Mouse (Mus musculus): Measurements from ENCODE around the gene Macrod2. TPM values are rescaled to one million over a fixed set of nuclear protein-coding genes. Genes with fewer than 3 reads are reported as not detected.

Gene Macrod2
- polyA plus RNA-seq (2015; fragmentation: Nextera tagmentation; extraction: Ambion mirVana) = 23.7 and 27.5 TPM in 2 replicates

DNA sequence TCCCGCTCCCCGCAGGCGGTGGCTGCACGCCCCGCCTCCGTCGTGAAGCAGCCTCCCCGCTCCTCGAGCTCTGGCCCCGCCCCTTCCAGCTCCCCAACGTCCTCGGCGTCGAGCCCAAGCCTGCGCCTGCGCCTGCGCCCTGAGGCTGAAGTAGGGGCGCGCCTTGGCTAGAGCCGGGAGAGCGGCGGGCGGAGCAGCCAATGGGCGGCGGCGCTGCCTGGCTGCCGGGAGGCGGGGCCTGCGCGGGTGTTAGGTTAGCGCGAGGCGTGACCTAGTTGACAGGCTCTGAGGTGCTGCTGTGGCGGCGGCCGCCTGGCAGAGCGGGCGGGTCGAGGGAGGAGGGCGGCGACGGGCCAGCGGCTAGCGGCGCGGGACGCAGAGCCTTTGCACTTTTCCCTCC is at the start of gene Macrod2:
Gene Macrod2 (plus strand): TSS at position 131 of the 400 bp plus-strand sequence.
- Histone ChIP-seq H3K9me3 (no peaks in the 10 kb centered on the region), H3K9ac (peak within 1 kb of the TSS; percentile 87), H3K27me3 (replicated peaks) (peaks cover 9% of the 10 kb centered on the region; the same call in 1 of the 2 replicates), H3K4me1 (peaks cover 6% of the 10 kb centered on the region; the same call in 1 of the 2 replicates), H3K27ac (replicated peaks) (peak within 1 kb of the TSS; percentile 43; the same call in 1 of the 2 replicates), H3K4me3 (peak within 1 kb of the TSS; percentile 90), H3K36me3 (no peaks in the 10 kb centered on the region), H3K4me2 (peak within 1 kb of the TSS; percentile 97)
- under 1% methylated on average over 30 of the region's 47 CpGs for WGBS
- ATAC-seq (ENCODE audit: extremely low read depth, insufficient number of reproducible peaks, low FRiP score, low TSS enrichment) = peak; percentile 97

DNA sequence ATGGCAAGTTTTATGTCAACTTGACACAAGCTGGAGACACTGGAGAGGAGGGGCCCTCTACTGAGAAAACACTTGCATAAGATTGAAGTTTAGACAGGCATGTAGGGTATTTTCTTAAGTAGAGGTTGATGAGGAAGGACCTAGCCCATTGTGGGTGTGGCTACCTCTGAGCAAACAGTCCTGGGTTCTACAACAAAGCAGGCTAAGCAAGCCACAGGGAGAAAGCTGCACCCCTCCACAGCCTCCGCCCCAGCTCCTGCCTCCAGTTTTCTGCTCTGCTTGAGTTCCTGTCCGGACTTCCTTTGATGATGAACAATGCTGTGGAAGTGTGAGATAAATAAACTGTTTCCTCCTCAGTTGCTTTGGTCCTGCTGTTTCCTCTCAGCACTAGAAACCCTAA is 35.2 kb upstream of the Macrod2 start:
- WGBS = 46% methylated on average over 2 of the region's 2 CpGs
- no peak overlapping the region for H3K9ac ChIP-seq
- H3K27ac ChIP-seq (replicated peaks) = no peak overlapping the region
- H3K4me3 ChIP-seq = no peak overlapping the region
- no peaks in the 10 kb centered on the region for H3K27me3 ChIP-seq (replicated peaks)
- no peaks in the 10 kb centered on the region for H3K36me3 ChIP-seq
- H3K4me2 ChIP-seq = no peak overlapping the region
- H3K9me3 ChIP-seq = no peaks in the 10 kb centered on the region
- no peak for ATAC-seq (ENCODE audit: extremely low read depth, insufficient number of reproducible peaks, low FRiP score, low TSS enrichment)
- no peaks in the 10 kb centered on the region for H3K4me1 ChIP-seq

DNA sequence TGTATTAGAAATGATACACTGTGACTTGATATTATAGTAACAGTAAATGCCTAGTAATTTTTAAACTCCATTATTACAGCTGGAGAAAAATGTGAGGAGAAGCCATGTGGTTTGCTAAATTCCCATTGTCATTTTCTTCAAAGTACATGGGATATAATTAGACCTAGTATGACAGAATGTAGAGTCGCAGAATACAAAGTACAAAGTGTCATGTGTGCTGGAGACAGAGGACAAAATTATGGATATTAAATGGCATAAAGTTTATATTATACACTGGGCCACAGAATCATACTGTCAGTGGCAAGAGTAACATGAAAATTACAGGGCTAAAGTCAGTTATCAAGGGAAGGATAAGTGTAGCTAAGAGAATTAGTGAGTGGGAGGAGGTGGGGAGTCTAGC is 30.3 kb upstream of the Macrod2 start:
- H3K4me1 ChIP-seq = no peaks in the 10 kb centered on the region

DNA sequence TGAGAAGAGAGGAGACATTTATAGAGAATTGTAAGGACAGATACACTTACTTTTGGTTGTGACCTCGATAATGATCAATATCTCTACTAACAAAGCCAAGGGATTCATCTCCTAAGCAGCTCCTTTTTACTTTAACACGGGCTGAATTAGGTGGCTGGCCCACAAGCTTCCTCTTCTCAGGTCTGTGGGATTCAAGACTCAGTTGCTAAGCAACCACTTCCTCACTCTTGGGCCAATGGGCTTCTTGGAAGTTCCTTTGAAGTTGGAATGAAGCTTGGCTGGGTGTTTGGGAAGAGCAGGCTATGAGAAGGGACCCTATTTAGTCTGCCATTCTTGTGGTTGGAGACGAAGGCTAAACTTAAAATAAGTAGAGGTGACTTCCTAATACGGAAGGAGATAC is 5.6 kb upstream of the Macrod2 start, which contains the start of gene Sel1l2:
Gene Sel1l2 (minus strand): TSS at position 182 of the 400 bp plus-strand sequence.
- Histone ChIP-seq H3K36me3 (no peaks in the 10 kb centered on the region), H3K4me1 (no peaks in the 10 kb centered on the region), H3K27ac (replicated peaks) (no peak within 1 kb of the TSS), H3K9me3 (no peaks in the 10 kb centered on the region), H3K4me3 (no peak within 1 kb of the TSS), H3K27me3 (replicated peaks) (no peaks in the 10 kb centered on the region), H3K9ac (no peak within 1 kb of the TSS), H3K4me2 (no peak within 1 kb of the TSS)
- WGBS = 40% methylated on average over 4 of the region's 4 CpGs
- no peak for ATAC-seq (ENCODE audit: extremely low read depth, insufficient number of reproducible peaks, low FRiP score, low TSS enrichment)

More for the DNA sequence above, 30.3 kb upstream of the Macrod2 start:
- Histone ChIP-seq H3K9me3 (no peaks in the 10 kb centered on the region), H3K4me3 (no peak overlapping the region), H3K4me2 (no peak overlapping the region), H3K27ac (replicated peaks) (no peak overlapping the region), H3K27me3 (replicated peaks) (no peaks in the 10 kb centered on the region), H3K9ac (no peak overlapping the region), H3K36me3 (no peaks in the 10 kb centered on the region)
- 59% methylated on average over 1 of the region's 1 CpGs for WGBS
- no peak for ATAC-seq (ENCODE audit: extremely low read depth, insufficient number of reproducible peaks, low FRiP score, low TSS enrichment)

DNA sequence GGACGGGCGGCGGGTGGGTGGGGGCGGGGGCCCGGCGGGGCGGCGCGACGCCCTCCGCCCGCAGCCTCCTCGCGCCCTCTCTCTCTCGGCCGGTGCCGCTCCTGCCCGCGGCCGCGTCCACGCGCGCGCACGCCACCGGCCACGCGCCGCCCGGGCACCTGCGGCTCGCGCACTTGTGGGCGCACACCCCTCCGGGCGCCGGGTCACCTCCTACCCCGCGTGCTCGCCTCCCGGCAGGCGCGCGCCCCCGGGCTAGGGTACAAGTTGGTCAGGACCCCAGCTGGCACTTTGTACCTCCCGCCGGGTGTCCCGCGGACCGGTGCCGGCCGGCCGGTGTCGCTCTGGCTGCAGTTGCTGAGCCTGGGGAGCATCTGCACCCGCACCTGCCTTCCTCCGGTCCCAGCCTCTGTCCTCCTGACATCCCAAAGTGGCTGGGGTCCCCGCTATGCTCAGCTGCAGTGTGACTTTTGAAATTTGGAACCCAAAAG is 679 bp downstream of the Macrod2 start:
- no peaks in the 10 kb centered on the region for H3K36me3 ChIP-seq
- peak overlapping the region; percentile 87 for H3K9ac ChIP-seq
- H3K4me2 ChIP-seq = peak overlapping the region; percentile 97
- peaks cover 9% of the 10 kb centered on the region; the same call in 1 of the 2 replicates for H3K27me3 ChIP-seq (replicated peaks)
- peaks cover 6% of the 10 kb centered on the region; the same call in 1 of the 2 replicates for H3K4me1 ChIP-seq
- no peaks in the 10 kb centered on the region for H3K9me3 ChIP-seq
- WGBS = under 1% methylated on average over 31 of the region's 58 CpGs
- peak overlapping the region; percentile 90 for H3K4me3 ChIP-seq
- peak overlapping the region; percentile 43; the same call in 1 of the 2 replicates for H3K27ac ChIP-seq (replicated peaks)
- peak; percentile 46 for ATAC-seq (ENCODE audit: extremely low read depth, insufficient number of reproducible peaks, low FRiP score, low TSS enrichment)

DNA sequence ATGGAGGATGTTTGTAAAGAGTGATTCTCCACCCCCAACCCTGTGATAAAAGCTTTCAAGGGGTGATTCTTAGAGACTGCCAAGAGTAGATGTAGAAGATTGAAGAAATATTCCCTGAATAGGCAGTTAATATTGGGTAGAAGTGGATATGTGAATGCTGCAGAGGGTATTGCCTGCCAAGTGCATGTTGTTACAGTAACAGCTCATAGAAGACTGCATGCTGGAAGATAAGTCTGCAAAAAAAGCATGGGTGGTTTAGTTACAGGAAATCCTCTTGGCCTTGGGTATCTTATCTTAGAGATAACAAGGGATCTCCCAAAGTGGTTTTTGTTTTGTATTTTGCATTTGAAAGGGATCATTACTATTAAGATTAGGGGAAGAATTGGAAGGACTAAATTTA is 30.7 kb downstream of the Macrod2 start:
- H3K27ac ChIP-seq (replicated peaks) = no peak overlapping the region
- no peaks in the 10 kb centered on the region for H3K4me1 ChIP-seq
- no peaks in the 10 kb centered on the region for H3K36me3 ChIP-seq
- H3K4me2 ChIP-seq = no peak overlapping the region
- H3K4me3 ChIP-seq = no peak overlapping the region
- no peaks in the 10 kb centered on the region for H3K27me3 ChIP-seq (replicated peaks)
- ATAC-seq (ENCODE audit: extremely low read depth, insufficient number of reproducible peaks, low FRiP score, low TSS enrichment) = no peak
- H3K9ac ChIP-seq = no peak overlapping the region
- H3K9me3 ChIP-seq = no peaks in the 10 kb centered on the region

DNA sequence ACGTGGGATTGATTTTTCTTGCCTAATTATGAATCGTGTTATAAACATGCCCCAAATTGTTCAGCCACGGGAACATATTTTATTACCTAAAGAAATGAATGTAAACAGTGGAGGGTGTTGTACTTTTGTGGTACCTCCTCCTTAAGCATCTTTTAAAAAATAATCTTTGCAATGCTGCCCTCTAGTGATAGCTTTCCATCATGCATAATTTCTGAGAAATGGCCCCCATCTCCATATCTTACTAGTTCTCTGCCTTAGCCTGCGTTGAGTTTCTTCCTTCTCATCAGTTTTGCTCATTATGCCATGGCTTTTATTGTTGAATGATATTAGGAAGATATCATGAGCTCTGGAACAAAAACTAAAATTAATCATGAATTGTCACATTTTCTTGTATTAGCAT is 32.2 kb downstream of the Macrod2 start:
- Histone ChIP-seq H3K4me2 (no peak overlapping the region), H3K9ac (no peak overlapping the region), H3K27ac (replicated peaks) (no peak overlapping the region), H3K36me3 (no peaks in the 10 kb centered on the region), H3K4me3 (no peak overlapping the region), H3K9me3 (no peaks in the 10 kb centered on the region), H3K4me1 (no peaks in the 10 kb centered on the region), H3K27me3 (replicated peaks) (no peaks in the 10 kb centered on the region)
- no peak for ATAC-seq (ENCODE audit: extremely low read depth, insufficient number of reproducible peaks, low FRiP score, low TSS enrichment)
- WGBS = 16% methylated on average over 4 of the region's 4 CpGs

DNA sequence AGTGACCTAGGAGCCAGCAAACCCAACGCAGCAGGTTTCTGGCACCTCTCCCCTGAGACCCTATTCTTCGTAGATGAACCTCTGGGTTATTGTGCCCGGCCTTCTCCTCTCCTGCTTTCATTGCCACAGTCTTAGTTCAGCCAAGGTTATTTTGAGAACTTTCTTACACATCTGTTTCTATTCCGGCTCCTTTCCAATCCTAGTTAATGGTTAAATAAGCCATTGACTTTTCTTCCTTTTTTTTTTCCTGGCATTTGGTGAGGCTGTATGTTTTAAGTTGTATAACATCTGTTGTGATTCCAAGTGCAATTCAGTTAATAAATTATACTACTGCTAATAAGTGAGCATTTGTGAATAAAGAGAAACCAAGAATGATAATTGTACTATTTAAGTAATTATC is 44.0 kb downstream of the Macrod2 start:
- WGBS = 76% methylated on average over 4 of the region's 4 CpGs
- H3K4me2 ChIP-seq = no peak overlapping the region
- no peaks in the 10 kb centered on the region for H3K9me3 ChIP-seq
- H3K4me3 ChIP-seq = no peak overlapping the region
- no peaks in the 10 kb centered on the region for H3K4me1 ChIP-seq
- no peak for ATAC-seq (ENCODE audit: extremely low read depth, insufficient number of reproducible peaks, low FRiP score, low TSS enrichment)
- H3K27ac ChIP-seq (replicated peaks) = no peak overlapping the region
- H3K27me3 ChIP-seq (replicated peaks) = no peaks in the 10 kb centered on the region
- H3K9ac ChIP-seq = no peak overlapping the region
- H3K36me3 ChIP-seq = no peaks in the 10 kb centered on the region

DNA sequence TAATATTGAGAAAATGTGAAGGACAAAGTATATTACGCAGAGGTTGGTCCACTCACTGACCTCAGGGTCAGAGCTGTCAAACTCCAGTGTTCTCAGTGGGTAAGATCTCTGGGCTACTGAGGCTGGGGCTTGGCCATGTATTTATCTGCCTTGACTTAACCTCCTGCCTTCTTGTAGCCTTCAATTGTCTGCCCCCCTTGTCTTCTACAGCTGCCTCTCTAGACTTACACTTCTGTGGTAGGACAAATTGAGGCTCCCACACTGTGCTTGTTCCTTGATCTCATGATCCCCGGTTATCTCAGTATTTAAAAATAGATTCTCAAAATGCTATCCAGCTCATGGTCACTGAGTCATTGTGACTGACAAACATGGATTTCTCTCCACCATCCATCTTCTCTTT is 53.5 kb downstream of the Macrod2 start:
- no peak for ATAC-seq (ENCODE audit: extremely low read depth, insufficient number of reproducible peaks, low FRiP score, low TSS enrichment)
- Histone ChIP-seq H3K27me3 (replicated peaks) (no peaks in the 10 kb centered on the region), H3K9me3 (no peaks in the 10 kb centered on the region), H3K9ac (no peak overlapping the region), H3K36me3 (no peaks in the 10 kb centered on the region), H3K4me1 (0 out of 2 replicates have a peak, but pooled peaks cover 3% of the 10 kb centered on the region), H3K27ac (replicated peaks) (no peak overlapping the region), H3K4me2 (no peak overlapping the region), H3K4me3 (no peak overlapping the region)
- WGBS = 68% methylated on average over 2 of the region's 2 CpGs

DNA sequence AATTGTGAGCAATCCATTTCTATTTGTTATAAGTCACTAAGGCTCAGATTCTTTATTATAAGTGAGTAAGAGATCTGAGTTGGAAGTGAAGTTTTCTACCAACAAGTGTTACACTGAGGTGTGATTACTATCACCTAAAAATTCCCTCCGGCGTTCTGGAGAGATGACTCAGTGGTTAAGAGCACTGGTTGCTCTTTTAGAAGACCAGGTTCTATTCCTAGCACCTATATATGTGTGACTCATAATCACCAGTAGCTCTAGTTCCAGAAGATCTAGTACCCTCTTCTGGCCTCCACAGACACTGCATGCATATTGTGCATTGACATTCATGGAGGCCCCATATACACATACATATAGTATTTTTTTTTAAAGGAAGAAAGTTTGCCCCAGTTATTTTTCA is 80.7 kb downstream of the Macrod2 start:
- Histone ChIP-seq H3K9ac (no peak overlapping the region), H3K4me3 (no peak overlapping the region), H3K9me3 (no peaks in the 10 kb centered on the region), H3K36me3 (no peaks in the 10 kb centered on the region), H3K27ac (replicated peaks) (no peak overlapping the region), H3K4me2 (no peak overlapping the region), H3K4me1 (no peaks in the 10 kb centered on the region), H3K27me3 (replicated peaks) (no peaks in the 10 kb centered on the region)
- no peak for ATAC-seq (ENCODE audit: extremely low read depth, insufficient number of reproducible peaks, low FRiP score, low TSS enrichment)
- 74% methylated on average over 2 of the region's 2 CpGs for WGBS

DNA sequence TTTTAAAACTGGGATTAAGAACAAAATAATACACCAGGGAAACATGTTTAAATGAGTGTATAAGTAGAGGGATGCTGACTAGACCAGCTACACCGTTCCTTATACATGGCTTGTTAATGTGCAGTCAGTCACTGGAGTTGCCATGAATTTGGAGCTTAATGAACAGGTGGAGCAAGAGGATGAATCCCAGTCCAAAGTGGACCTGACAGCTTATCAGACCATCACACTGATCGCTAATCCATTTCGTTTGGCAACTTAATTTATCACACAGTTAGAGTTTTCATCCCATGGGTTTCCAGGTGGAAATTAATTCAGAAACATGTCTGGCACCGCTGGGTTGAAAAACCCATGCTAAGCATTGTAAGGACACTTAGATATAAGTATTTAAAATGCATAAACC is 81.8 kb downstream of the Macrod2 start:
- Histone ChIP-seq H3K27me3 (replicated peaks) (no peaks in the 10 kb centered on the region), H3K4me2 (no peak overlapping the region), H3K4me1 (no peaks in the 10 kb centered on the region), H3K4me3 (no peak overlapping the region), H3K36me3 (no peaks in the 10 kb centered on the region), H3K27ac (replicated peaks) (no peak overlapping the region), H3K9ac (no peak overlapping the region), H3K9me3 (no peaks in the 10 kb centered on the region)
- no peak for ATAC-seq (ENCODE audit: extremely low read depth, insufficient number of reproducible peaks, low FRiP score, low TSS enrichment)
- WGBS = 80% methylated on average over 4 of the region's 4 CpGs

DNA sequence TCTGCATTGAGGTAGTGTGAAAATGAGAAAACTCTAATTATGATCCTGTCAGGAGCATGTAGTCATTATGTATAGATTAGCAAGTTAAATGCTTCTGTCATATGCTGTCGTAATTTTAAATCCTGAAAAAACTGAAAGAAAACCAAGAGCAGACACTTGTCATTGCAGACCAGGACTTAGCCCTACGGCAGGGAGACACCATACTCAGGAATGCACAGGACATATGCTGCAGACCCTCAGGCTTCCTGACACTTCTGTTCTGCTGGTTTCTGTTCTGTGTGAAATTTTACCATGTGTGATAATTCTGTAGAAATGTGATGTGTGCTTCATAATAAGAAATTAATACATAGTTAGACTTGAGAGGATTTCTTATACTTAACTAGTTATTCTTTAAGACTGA is 87.5 kb downstream of the Macrod2 start:
- no peak overlapping the region for H3K27ac ChIP-seq (replicated peaks)
- no peaks in the 10 kb centered on the region for H3K27me3 ChIP-seq (replicated peaks)
- ATAC-seq (ENCODE audit: extremely low read depth, insufficient number of reproducible peaks, low FRiP score, low TSS enrichment) = no peak
- H3K9me3 ChIP-seq = no peaks in the 10 kb centered on the region
- no peaks in the 10 kb centered on the region for H3K4me1 ChIP-seq
- no peaks in the 10 kb centered on the region for H3K36me3 ChIP-seq
- no peak overlapping the region for H3K9ac ChIP-seq
- H3K4me2 ChIP-seq = no peak overlapping the region
- 54% methylated on average over 2 of the region's 2 CpGs for WGBS
- H3K4me3 ChIP-seq = no peak overlapping the region
